Mouse (Mus musculus): ENCODE data around the gene Tpm3. TPM values are rescaled to one million over a fixed set of nuclear protein-coding genes. Genes with fewer than 3 reads are reported as not detected.

Gene Tpm3
- total RNA-seq (2021) = 178 and 198 TPM in 2 replicates
- long read RNA-seq, transcript Tpm3-201 (8 exons, 2,230 nt) = major isoform, 170 of 211 reads
- long read RNA-seq, partial matches to known transcripts = 1 of 211 reads
- long read RNA-seq, other reads (novel, unspliced or antisense) = 40 of 211 reads

DNA sequence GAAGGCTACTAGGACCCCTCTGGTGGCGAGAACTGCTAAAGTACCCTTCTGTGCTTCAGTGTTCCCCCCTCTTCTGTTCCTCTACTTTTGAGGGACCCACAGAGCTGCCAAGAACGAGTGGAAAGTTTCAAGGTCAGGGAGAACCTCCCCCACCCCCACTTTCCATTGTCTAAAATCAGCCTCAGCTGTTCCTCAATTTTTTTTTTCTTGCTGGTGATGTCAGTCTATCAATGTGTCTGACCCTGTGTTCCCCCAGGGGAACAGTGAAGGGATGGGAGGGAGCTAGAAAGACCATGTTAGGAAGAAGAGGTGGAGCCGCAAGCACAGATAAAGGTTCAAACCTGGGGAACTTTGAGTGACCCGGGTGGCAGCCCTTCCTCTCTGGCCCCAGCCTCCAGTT, at the start of gene Tpm3:
Gene Tpm3, plus strand, starts transcription at position 356 of the 400 bp plus-strand sequence.
- DNase-seq = no peak

- DNase-seq = no peak
These were observed 37.8 kb upstream of the Tpm3 start for GRCm38 (mm10) chr3:90034653-90035052.

- no peak for DNase-seq
These were observed 36.2 kb upstream of the Tpm3 start for GRCm38 (mm10) chr3:90036263-90036662.

GRCm38 (mm10) chr3:90049691-90050090, 22.8 kb upstream of the Tpm3 start:
- DNase-seq = no peak

GRCm38 (mm10) chr3:90051441-90052350, 20.8 kb upstream of the Tpm3 start, which contains the start of gene 4933434E20Rik:
TSS of gene 4933434E20Rik (plus strand) at chr3:90051636.
- DNase-seq = peak; percentile 65

GRCm38 (mm10) chr3:90052351-90053241, 19.9 kb upstream of the Tpm3 start, which contains the start of gene Ubap2l:
TSS of gene Ubap2l (minus strand) at chr3:90052628.
- peak; percentile 92 for DNase-seq

GRCm38 (mm10) chr3:90061549-90061948, 10.9 kb upstream of the Tpm3 start:
- no peak for DNase-seq

GRCm38 (mm10) chr3:90062539-90062938, 9.9 kb upstream of the Tpm3 start:
- DNase-seq = no peak

DNA sequence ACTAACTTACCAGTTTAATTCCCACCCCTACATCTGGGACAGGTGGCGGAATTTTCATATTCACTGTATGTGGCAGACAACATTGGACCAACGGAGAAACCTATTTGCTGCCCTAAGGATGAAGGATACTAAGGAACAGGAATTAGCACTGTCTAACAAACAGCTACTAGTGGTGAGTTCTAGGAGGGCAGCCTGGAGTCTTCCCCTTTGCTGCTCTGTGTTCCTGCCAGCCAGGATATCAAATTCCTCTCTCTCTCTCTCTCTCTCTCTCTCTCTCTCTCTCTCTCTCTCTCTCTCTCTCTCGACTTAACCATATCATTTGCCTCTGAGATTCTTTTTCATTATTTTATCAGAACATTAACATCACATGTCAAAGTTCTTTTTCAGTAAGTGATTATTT, 8.1 kb upstream of the Tpm3 start:
- no peak for DNase-seq

GRCm38 (mm10) chr3:90065553-90065952, 6.9 kb upstream of the Tpm3 start:
- peak; percentile 40 for DNase-seq

DNA sequence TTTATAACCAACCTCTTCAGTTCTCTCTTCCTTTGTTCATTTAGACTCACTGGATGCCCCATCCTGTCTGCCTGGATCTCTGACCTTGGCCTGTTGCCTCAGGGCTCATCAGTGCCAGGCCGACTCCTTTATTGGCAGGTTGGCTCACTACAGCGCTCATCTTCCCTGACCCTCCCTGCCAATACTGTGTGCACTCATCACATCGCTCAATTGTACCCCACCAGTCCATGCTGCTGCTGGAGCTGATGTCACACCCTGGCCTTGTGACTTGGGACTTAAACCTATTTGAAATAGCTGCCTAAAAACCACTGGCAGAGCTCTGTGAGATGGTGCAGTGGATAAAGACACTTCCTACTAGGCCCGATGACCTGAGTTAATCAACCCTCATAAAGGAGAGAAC, 4.6 kb upstream of the Tpm3 start:
- peak; percentile 29 for DNase-seq

- DNase-seq = no peak
These were observed 2.8 kb upstream of the Tpm3 start for GRCm38 (mm10) chr3:90069688-90070087.

DNA sequence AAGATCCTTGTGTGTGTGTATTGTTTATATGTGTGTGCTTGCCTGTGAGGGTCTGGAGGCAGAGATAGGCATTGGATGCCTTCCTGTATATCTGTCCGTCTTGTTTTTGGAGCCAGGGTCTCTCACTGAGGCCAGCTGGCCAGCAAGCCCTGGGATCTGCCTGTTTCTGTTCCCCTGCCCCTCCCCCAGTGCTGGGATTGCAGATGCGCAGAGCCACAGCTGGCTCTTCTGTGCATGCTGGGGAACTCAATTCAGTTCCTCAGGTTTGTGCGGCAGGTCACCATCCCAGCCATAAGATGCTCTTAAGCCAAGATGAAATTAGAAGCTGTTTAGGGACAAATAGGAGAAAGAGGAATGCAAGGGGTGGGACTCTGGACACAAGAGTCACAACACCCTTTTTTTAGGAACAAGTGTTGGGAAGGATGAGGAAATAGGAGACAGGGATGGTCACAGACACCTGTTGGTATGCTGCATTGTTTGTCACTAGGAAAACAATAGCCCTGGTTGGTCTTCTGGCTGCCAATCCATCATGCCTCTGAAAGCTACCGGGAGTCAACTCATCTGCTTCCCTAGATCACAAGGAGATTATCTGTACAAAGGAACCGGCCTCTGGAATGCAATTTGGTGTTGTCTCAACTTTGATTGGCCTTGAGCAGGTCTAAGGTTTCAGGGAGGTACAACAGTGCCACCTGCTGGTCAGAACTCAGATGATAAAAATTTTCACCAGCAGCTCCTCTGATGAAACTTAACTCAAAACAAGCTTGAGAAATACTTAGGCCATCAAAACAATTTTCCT, 4.7 kb downstream of the Tpm3 start:
- peak; percentile 75 for DNase-seq

DNA sequence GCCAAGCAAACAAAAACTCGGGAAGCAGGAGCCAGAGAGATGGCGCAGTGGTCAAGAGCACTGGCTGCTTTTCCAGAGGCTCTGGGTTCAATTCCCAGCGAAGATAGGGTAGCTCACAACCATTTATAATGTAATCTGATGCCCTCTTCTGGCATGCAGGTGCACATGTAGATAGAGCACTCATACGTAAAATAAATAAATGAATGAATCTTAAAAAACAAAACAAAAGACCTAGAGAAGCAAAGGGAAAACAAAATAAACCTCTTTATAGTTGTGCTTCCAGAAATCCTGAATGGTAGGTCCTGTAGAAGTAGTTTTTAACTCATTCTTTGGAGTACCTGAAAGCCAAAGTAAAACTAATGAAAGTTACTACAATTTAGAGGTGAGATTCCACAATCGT, 5.8 kb downstream of the Tpm3 start:
- no peak for DNase-seq

DNA sequence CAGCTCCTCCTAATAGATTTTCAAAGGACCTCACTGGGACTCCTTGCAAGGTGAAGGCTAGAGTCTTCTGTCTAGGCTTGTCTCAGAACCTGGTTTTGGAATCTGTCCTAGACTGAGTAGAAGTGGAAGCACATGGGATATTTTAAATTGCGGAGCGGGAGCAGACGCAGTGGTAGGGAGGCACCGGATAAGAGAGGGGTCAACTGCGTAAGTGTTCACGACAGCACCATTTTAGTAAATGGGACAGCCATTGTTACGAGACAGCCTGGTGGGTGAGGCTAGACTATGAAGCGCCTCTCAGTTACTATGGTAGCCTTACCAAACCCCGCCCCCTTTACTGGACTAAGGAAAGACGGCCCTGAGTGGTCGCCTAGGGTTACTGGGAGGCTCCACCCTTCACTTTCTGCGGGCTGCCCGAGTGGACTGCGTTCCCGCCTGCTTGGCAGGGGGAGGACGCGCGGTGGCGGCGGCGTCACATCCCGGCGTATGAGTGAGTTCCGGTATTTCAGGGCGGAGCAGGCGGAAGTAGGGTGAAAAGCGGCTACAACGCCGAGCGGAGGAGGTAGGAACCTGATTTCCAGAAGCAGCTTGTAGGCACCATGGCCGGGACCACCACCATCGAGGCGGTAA, 6.8 kb downstream of the Tpm3 start:
- DNase-seq = peak; percentile 92

DNA sequence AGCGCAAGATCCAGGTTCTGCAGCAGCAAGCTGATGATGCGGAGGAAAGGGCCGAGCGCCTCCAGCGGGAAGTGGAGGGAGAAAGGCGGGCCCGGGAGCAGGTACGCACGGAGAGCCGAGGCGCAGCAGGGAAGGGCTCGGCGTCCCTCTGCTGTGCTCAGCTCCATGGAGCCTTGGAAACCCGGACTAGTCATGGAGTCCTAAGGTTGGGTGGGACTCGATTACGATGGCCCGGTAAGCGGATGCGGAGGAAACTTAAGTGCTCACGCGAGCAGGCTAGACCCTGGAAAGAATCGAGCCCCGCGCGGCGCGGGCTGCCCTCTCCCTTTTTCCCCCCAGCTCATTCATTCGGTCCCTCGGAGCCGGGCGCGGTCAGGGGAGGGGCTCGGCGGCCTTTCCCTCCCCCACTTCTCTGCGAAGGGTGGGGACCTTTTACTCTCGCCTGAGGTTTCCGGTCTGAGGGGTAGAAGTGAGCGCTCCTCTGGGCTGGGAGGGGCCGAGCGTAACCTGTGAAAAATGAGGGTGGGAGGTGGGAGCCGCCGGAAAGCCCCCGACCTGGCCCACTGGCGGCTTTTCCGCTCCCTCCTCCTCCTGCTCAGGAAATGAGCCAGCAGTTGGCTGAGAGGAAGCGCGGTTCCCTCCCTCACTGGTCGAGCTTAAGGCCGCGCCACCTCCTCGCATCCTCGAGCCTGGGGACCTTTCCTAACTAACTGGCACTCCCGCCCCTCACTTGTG, 7.5 kb downstream of the Tpm3 start:
- DNase-seq = peak; percentile 68

- DNase-seq = no peak
These were observed 8.0 kb downstream of the Tpm3 start for GRCm38 (mm10) chr3:90080498-90080863.

- DNase-seq = no peak
These were observed 9.2 kb downstream of the Tpm3 start for GRCm38 (mm10) chr3:90081365-90082240.

GRCm38 (mm10) chr3:90083034-90083433, 10.6 kb downstream of the Tpm3 start:
- DNase-seq = no peak

Data from adrenal gland, postnatal 25 days (tissue).